ENCODE assay signal across 16 mouse cellular contexts in genomic region chr13:26382154-26382553, GRCm38 (mm10).
A peak's percentile ranks its signal among the peaks of the same experiment; 100 is the strongest.
DNase-seq lines count a peak whose midpoint lies in the region; TF ChIP-seq lines count a peak whose summit lies in the region.
"Had no signal": no experiment of that assay in that cellular context is flagged by ENCODE, and none has a peak within 500 bp of the region (broad histone marks: within the 10 kb centered on the region; RNA-seq: fewer than 3 reads in every experiment).

No protein-coding gene starts in this region.

- DNase-seq in heart, adult 11 months, result peak; percentile 3
- no peak for DNase-seq in heart, adult 9 months (ENCODE audit: low spot score in 2 of 2)
- peak; percentile 3 for DNase-seq in right cerebral cortex, adult 18-20 months
- no peak for DNase-seq in right cerebral cortex, postnatal 14 days
- peak; percentile 18 for DNase-seq in telencephalon, adult 2 months (ENCODE audit: low read depth, low spot score)
- no peak for DNase-seq in urinary bladder, postnatal 4 days (ENCODE audit: low spot score in 2 of 2)
- DNase-seq: adrenal gland, postnatal 10 days; cerebellum, adult 11 months; heart, postnatal 14 days; lung, adult 18-20 months; lung, postnatal 14 days; spleen, adult 18-20 months; thymus, adult 2 months had no signal

- peak overlapping the region; percentile 71 for H3K27ac ChIP-seq in embryonic fibroblast, embryonic 13.5 days (ENCODE audit: insufficient read depth, low read length)
- H3K27ac ChIP-seq: hindbrain, embryonic 15.5 days; kidney, embryonic 15.5 days had no signal

- H3K4me1 ChIP-seq in embryonic fibroblast, embryonic 13.5 days (ENCODE audit: control insufficient read depth, insufficient read depth, low read length), result peaks cover 4% of the 10 kb centered on the region; the same call in 1 of the 2 replicates
- H3K4me1 ChIP-seq: hindbrain, embryonic 15.5 days had no signal

- no peak for TF ChIP-seq CTCF in embryonic fibroblast, embryonic 13.5 days (IDR thresholded peaks at IDR 0.05; ENCODE audit: borderline replicate concordance, insufficient read depth, low read length)

- H3K4me3 ChIP-seq in embryonic fibroblast, embryonic 13.5 days (ENCODE audit: insufficient read depth, low read length), result no peak overlapping the region
- H3K4me3 ChIP-seq: hindbrain, embryonic 15.5 days; kidney, embryonic 15.5 days had no signal

- TF ChIP-seq POLR2A in embryonic fibroblast, embryonic 13.5 days (IDR thresholded peaks at IDR 0.05; ENCODE audit: low read depth, low read length), result no peak

Comparison
In these comparisons a context has a peak if more than half of its experiments do, and no peak if none do; other contexts are left out.
1. DNase-seq: peak in heart, adult 11 months (single experiment), right cerebral cortex, adult 18-20 months (single experiment) and telencephalon, adult 2 months (single experiment); none in heart, adult 9 months (0 of 2), right cerebral cortex, postnatal 14 days (single experiment) and urinary bladder, postnatal 4 days (0 of 2).